Mouse (Mus musculus) ES-Bruce4 (cell line): ENCODE data around the gene Rasl12. TPM values are rescaled to one million over a fixed set of nuclear protein-coding genes. Genes with fewer than 3 reads are reported as not detected.

Source experiments
- H3K27ac ChIP-seq: 2 replicates; pipeline ENCODE4 v1.5.1; 2012; ENCODE audit warnings: low read length, inconsistent platforms; ENCODE audit not compliant: insufficient read depth
- H3K27me3 ChIP-seq: 2 replicates; pipeline ENCODE4 v1.6.1; 2012; ENCODE audit warnings: mild to moderate bottlenecking, low read length, inconsistent platforms; ENCODE audit not compliant: control insufficient read depth, poor library complexity, insufficient read depth, severe bottlenecking
- H3K36me3 ChIP-seq: 2 replicates; pipeline ENCODE4 v1.6.1; 2012; ENCODE audit warnings: inconsistent platforms, mild to moderate bottlenecking, low read length, moderate library complexity; ENCODE audit not compliant: control insufficient read depth, poor library complexity, insufficient read depth, severe bottlenecking
- H3K4me1 ChIP-seq: one replicate; pipeline ENCODE4 v1.8.1; 2011; ENCODE audit warnings: low read length; ENCODE audit not compliant: control insufficient read depth, insufficient read depth
- H3K4me3 ChIP-seq: 2 replicates; pipeline ENCODE4 v1.5.1; 2011; ENCODE audit warnings: low read depth, mild to moderate bottlenecking, low read length
- H3K9ac ChIP-seq: 2 replicates; pipeline ENCODE4 v1.6.1; 2012; ENCODE audit warnings: low read depth, mild to moderate bottlenecking, inconsistent platforms; ENCODE audit not compliant: poor library complexity, severe bottlenecking
- H3K9me3 ChIP-seq: replicated peaks from 2 replicates; pipeline ENCODE4 v1.6.1; 2012; ENCODE audit warnings: mild to moderate bottlenecking, low read length, inconsistent platforms; ENCODE audit not compliant: control insufficient read depth, poor library complexity, insufficient read depth, severe bottlenecking
- CTCF ChIP-seq: IDR thresholded peaks from one replicate; pipeline ENCODE4 v1.8.1; 2011; ENCODE audit warnings: low read depth, low read length
- EP300 ChIP-seq: IDR thresholded peaks from 2 replicates; pipeline ENCODE4 v1.6.1; 2011; ENCODE audit warnings: low read depth, low read length; ENCODE audit not compliant: insufficient read depth
- POLR2A ChIP-seq: IDR thresholded peaks from one replicate; pipeline ENCODE4 v1.8.1; 2011; ENCODE audit warnings: low read length; ENCODE audit not compliant: insufficient read depth
- polyA plus RNA-seq: library from polyadenylated mRNA; stranded (reverse); fragments of >200 nt; gene quantifications from 2 replicates; pipeline ENCODE4 v1.2.4, GENCODE M21; 2011; ENCODE audit warnings: low read depth; ENCODE audit not compliant: missing spikeins, insufficient read depth, insufficient read length

Gene Rasl12
- 0.33 and 0.40 TPM in 2 replicates for polyA plus RNA-seq

- Histone ChIP-seq H3K4me3 (peak within 1 kb of the TSS; percentile 51), H3K9ac (peak within 1 kb of the TSS; percentile 48; the same call in 1 of the 2 replicates), H3K4me1 (no peaks in the 10 kb centered on the region), H3K36me3 (no peaks in the 10 kb centered on the region), H3K9me3 (no peaks in the 10 kb centered on the region), H3K27ac (no peak within 1 kb of the TSS), H3K27me3 (no peaks in the 10 kb centered on the region)
- no peak for TF ChIP-seq EP300
- TF ChIP-seq CTCF = no peak
- TF ChIP-seq POLR2A = no peak
Measured at GRCm38 (mm10) chr9:65398279-65398678, at the start of gene Rasl12. Gene Rasl12, plus strand, starts transcription at chr9:65398506.

GRCm38 (mm10) chr9:65353251-65353650 lies 45.1 kb upstream of the Rasl12 start:
- peaks cover 26% of the 10 kb centered on the region for H3K36me3 ChIP-seq
- no peak overlapping the region for H3K9ac ChIP-seq
- H3K27ac ChIP-seq = no peak overlapping the region
- H3K4me3 ChIP-seq = no peak overlapping the region
- TF ChIP-seq POLR2A = no peak
- no peak for TF ChIP-seq CTCF
- no peak for TF ChIP-seq EP300
- no peaks in the 10 kb centered on the region for H3K4me1 ChIP-seq
- no peaks in the 10 kb centered on the region for H3K9me3 ChIP-seq
- H3K27me3 ChIP-seq = no peaks in the 10 kb centered on the region

- no peak overlapping the region for H3K4me3 ChIP-seq
- no peaks in the 10 kb centered on the region for H3K9me3 ChIP-seq
- no peak overlapping the region for H3K27ac ChIP-seq
- no peak for TF ChIP-seq POLR2A
- TF ChIP-seq CTCF = no peak
- no peak for TF ChIP-seq EP300
- no peak overlapping the region for H3K9ac ChIP-seq
- H3K27me3 ChIP-seq = no peaks in the 10 kb centered on the region
- H3K4me1 ChIP-seq = no peaks in the 10 kb centered on the region
- H3K36me3 ChIP-seq = peaks cover 44% of the 10 kb centered on the region
Measured at GRCm38 (mm10) chr9:65356561-65356960, 41.7 kb upstream of the Rasl12 start.

- H3K36me3 ChIP-seq = peaks cover 45% of the 10 kb centered on the region
- H3K4me1 ChIP-seq = no peaks in the 10 kb centered on the region
- TF ChIP-seq POLR2A (no peak), CTCF (no peak), EP300 (no peak)
- no peak overlapping the region for H3K4me3 ChIP-seq
- no peak overlapping the region for H3K9ac ChIP-seq
- H3K27ac ChIP-seq = no peak overlapping the region
- H3K9me3 ChIP-seq = no peaks in the 10 kb centered on the region
- no peaks in the 10 kb centered on the region for H3K27me3 ChIP-seq
Measured at GRCm38 (mm10) chr9:65356971-65357370, 41.3 kb upstream of the Rasl12 start.

GRCm38 (mm10) chr9:65358956-65359480 lies 39.3 kb upstream of the Rasl12 start:
- no peak overlapping the region for H3K9ac ChIP-seq
- TF ChIP-seq POLR2A (no peak), EP300 (no peak), CTCF (no peak)
- H3K36me3 ChIP-seq = peaks cover 50% of the 10 kb centered on the region

GRCm38 (mm10) chr9:65360641-65361448 lies 37.5 kb upstream of the Rasl12 start, which contains the start of gene Ubap1l:
Gene Ubap1l, plus strand, starts transcription at chr9:65361041.
- H3K9ac ChIP-seq = no peak within 1 kb of the TSS
- H3K36me3 ChIP-seq = peaks cover 39% of the 10 kb centered on the region
- no peaks in the 10 kb centered on the region for H3K4me1 ChIP-seq
- no peaks in the 10 kb centered on the region for H3K9me3 ChIP-seq
- TF ChIP-seq POLR2A (no peak), EP300 (no peak), CTCF (no peak)
- no peak within 1 kb of the TSS for H3K27ac ChIP-seq
- no peak within 1 kb of the TSS for H3K4me3 ChIP-seq
- no peaks in the 10 kb centered on the region for H3K27me3 ChIP-seq

More at GRCm38 (mm10) chr9:65358956-65359480, 39.3 kb upstream of the Rasl12 start:
- H3K4me1 ChIP-seq = no peaks in the 10 kb centered on the region
- H3K27ac ChIP-seq = no peak overlapping the region
- H3K9me3 ChIP-seq = no peaks in the 10 kb centered on the region
- no peaks in the 10 kb centered on the region for H3K27me3 ChIP-seq
- H3K4me3 ChIP-seq = no peak overlapping the region
